Comparison of ENCODE assay signal across 31 mouse cellular contexts in the genomic region with DNA sequence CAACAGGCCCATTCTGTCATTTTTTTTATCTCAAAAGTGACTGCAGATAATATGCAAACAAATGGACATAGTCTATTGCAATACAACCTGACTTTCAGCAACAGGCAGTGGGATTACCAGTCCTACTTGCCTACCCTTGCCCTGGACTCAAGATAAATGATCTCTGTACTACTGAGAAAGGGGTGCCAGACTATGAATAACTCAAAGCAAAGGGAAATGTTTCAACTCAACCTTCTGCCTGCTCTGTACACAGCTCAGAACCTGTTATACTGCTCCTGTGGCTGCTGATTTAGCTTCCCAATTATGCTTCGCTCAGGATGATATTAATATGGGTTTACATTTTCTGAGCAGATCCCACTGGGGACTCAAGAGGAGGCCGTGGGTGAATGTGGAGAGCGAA. TPM values are rescaled to one million over a fixed set of nuclear protein-coding genes. Genes with fewer than 3 reads are reported as not detected.
DNase-seq lines count a peak whose midpoint lies in the region; ATAC-seq and TF ChIP-seq lines count a peak whose summit lies in the region.
"Had no signal": no experiment of that assay in that cellular context is flagged by ENCODE, and none has a peak within 500 bp of the region (broad histone marks: within the 10 kb centered on the region; RNA-seq: fewer than 3 reads in every experiment).

No protein-coding gene starts in this region.

- H3K9me3 ChIP-seq in midbrain, postnatal 0 days (ENCODE audit: low read length), result no peaks in the 10 kb centered on the region
- H3K9me3 ChIP-seq in midbrain, embryonic 16.5 days (replicated peaks; ENCODE audit: control insufficient read depth, low read length, poor library complexity, severe bottlenecking), result no peaks in the 10 kb centered on the region
- no peaks in the 10 kb centered on the region for H3K9me3 ChIP-seq in stomach, embryonic 14.5 days (ENCODE audit: control insufficient read depth, low read depth, low read length)
- H3K9me3 ChIP-seq in stomach, embryonic 15.5 days, result no peaks in the 10 kb centered on the region
- H3K9me3 ChIP-seq in kidney, embryonic 14.5 days (ENCODE audit: control insufficient read depth, low read length), result no peaks in the 10 kb centered on the region
- H3K9me3 ChIP-seq: embryonic facial prominence, embryonic 15.5 days; hindbrain, embryonic 13.5 days had no signal

- no peaks in the 10 kb centered on the region for H3K36me3 ChIP-seq in midbrain, postnatal 0 days (ENCODE audit: insufficient read depth, low read length)
- H3K36me3 ChIP-seq in midbrain, embryonic 16.5 days (ENCODE audit: control insufficient read depth, insufficient read depth, low read length), result no peaks in the 10 kb centered on the region
- H3K36me3 ChIP-seq in stomach, embryonic 14.5 days (ENCODE audit: control insufficient read depth, insufficient read depth, low read length), result no peaks in the 10 kb centered on the region
- no peaks in the 10 kb centered on the region for H3K36me3 ChIP-seq in stomach, embryonic 15.5 days
- no peaks in the 10 kb centered on the region for H3K36me3 ChIP-seq in kidney, embryonic 14.5 days (ENCODE audit: control insufficient read depth, insufficient read depth, low read length)
- H3K36me3 ChIP-seq: embryonic facial prominence, embryonic 15.5 days; hindbrain, embryonic 13.5 days had no signal

- no peaks in the 10 kb centered on the region for H3K27me3 ChIP-seq in midbrain, postnatal 0 days (ENCODE audit: insufficient read depth, low read length)
- H3K27me3 ChIP-seq in midbrain, embryonic 16.5 days (ENCODE audit: control insufficient read depth, insufficient read depth, low read depth, low read length), result no peaks in the 10 kb centered on the region
- H3K27me3 ChIP-seq in stomach, embryonic 14.5 days (ENCODE audit: control insufficient read depth, insufficient read depth, low read length), result no peaks in the 10 kb centered on the region
- no peaks in the 10 kb centered on the region for H3K27me3 ChIP-seq in stomach, embryonic 15.5 days (replicated peaks)
- H3K27me3 ChIP-seq in kidney, embryonic 14.5 days (ENCODE audit: control insufficient read depth, insufficient read depth, low read length), result no peaks in the 10 kb centered on the region
- H3K27me3 ChIP-seq: embryonic facial prominence, embryonic 15.5 days; hindbrain, embryonic 13.5 days had no signal

- H3K4me3 ChIP-seq in midbrain, postnatal 0 days (ENCODE audit: low read depth, low read length), result no peak overlapping the region
- no peak overlapping the region for H3K4me3 ChIP-seq in midbrain, embryonic 16.5 days (ENCODE audit: low read depth, low read length)
- no peak overlapping the region for H3K4me3 ChIP-seq in stomach, embryonic 14.5 days (ENCODE audit: low read depth, low read length)
- H3K4me3 ChIP-seq in stomach, embryonic 15.5 days (replicated peaks), result no peak overlapping the region
- H3K4me3 ChIP-seq in kidney, embryonic 14.5 days (ENCODE audit: low read length), result no peak overlapping the region
- H3K4me3 ChIP-seq: embryonic facial prominence, embryonic 15.5 days; gastrocnemius, adult 2 months; hindbrain, embryonic 13.5 days had no signal

- ATAC-seq in midbrain, postnatal 0 days (ENCODE audit: low FRiP score), result no peak
- no peak for ATAC-seq in midbrain, embryonic 16.5 days
- peak; percentile 46; the same call in 1 of the 2 replicates for ATAC-seq in stomach, embryonic 14.5 days (ENCODE audit: insufficient number of reproducible peaks, insufficient read depth, low FRiP score, low read depth)
- no peak for ATAC-seq in stomach, embryonic 15.5 days (ENCODE audit: insufficient read depth, low FRiP score, low read depth)
- ATAC-seq in kidney, embryonic 14.5 days (ENCODE audit: low FRiP score, low TSS enrichment), result no peak
- ATAC-seq: activated CD4-positive, CD25-positive, alpha-beta regulatory T cell, adult 4 months; CD4-positive, CD25-positive, alpha-beta regulatory T cell, adult 4 months; forebrain, embryonic 14.5 days; forebrain, postnatal 0 days; hindbrain, embryonic 16.5 days had no signal

- no peak overlapping the region for H3K27ac ChIP-seq in midbrain, postnatal 0 days (ENCODE audit: low read depth, low read length)
- no peak overlapping the region for H3K27ac ChIP-seq in midbrain, embryonic 16.5 days (ENCODE audit: low read length)
- H3K27ac ChIP-seq in stomach, embryonic 14.5 days (ENCODE audit: low read length), result peak overlapping the region; percentile 53; the same call in 1 of the 2 replicates
- peak overlapping the region; percentile 71 for H3K27ac ChIP-seq in stomach, embryonic 15.5 days
- H3K27ac ChIP-seq in kidney, embryonic 14.5 days (ENCODE audit: low read depth, low read length), result no peak overlapping the region
- H3K27ac ChIP-seq: embryonic facial prominence, embryonic 15.5 days; gastrocnemius, adult 2 months; hindbrain, embryonic 13.5 days had no signal

- no peak overlapping the region for H3K4me2 ChIP-seq in midbrain, postnatal 0 days (ENCODE audit: low read depth, low read length, poor library complexity, severe bottlenecking)
- H3K4me2 ChIP-seq in midbrain, embryonic 16.5 days (ENCODE audit: low read length), result no peak overlapping the region
- H3K4me2 ChIP-seq in stomach, embryonic 14.5 days (replicated peaks; ENCODE audit: low read depth, low read length), result no peak overlapping the region
- no peak overlapping the region for H3K4me2 ChIP-seq in stomach, embryonic 15.5 days
- no peak overlapping the region for H3K4me2 ChIP-seq in kidney, embryonic 14.5 days (replicated peaks; ENCODE audit: low read depth, low read length)
- H3K4me2 ChIP-seq: embryonic facial prominence, embryonic 15.5 days; heart, embryonic 11.5 days; hindbrain, embryonic 13.5 days had no signal

- no peaks in the 10 kb centered on the region for H3K4me1 ChIP-seq in midbrain, postnatal 0 days (ENCODE audit: insufficient read depth, low read length)
- H3K4me1 ChIP-seq in midbrain, embryonic 16.5 days (ENCODE audit: control insufficient read depth, insufficient read depth, low read length), result no peaks in the 10 kb centered on the region
- no peaks in the 10 kb centered on the region for H3K4me1 ChIP-seq in stomach, embryonic 14.5 days (ENCODE audit: control insufficient read depth, insufficient read depth, low read length)
- no peaks in the 10 kb centered on the region for H3K4me1 ChIP-seq in stomach, embryonic 15.5 days
- no peaks in the 10 kb centered on the region for H3K4me1 ChIP-seq in kidney, embryonic 14.5 days (ENCODE audit: control insufficient read depth, insufficient read depth, low read length)
- H3K4me1 ChIP-seq: embryonic facial prominence, embryonic 15.5 days; hindbrain, embryonic 13.5 days had no signal

- TF ChIP-seq CTCF in midbrain, postnatal 0 days (IDR thresholded peaks at IDR 0.05), result no peak

- WGBS in midbrain, postnatal 0 days, result 65% methylated on average over 3 of the region's 3 CpGs
- 71% methylated on average over 3 of the region's 3 CpGs for WGBS in midbrain, embryonic 16.5 days
- 79% methylated on average over 3 of the region's 3 CpGs for WGBS in stomach, embryonic 14.5 days
- WGBS in stomach, embryonic 15.5 days, result 74% methylated on average over 3 of the region's 3 CpGs
- WGBS in kidney, embryonic 14.5 days, result 83% methylated on average over 3 of the region's 3 CpGs

- no peak overlapping the region for H3K9ac ChIP-seq in midbrain, postnatal 0 days (replicated peaks; ENCODE audit: low read length, poor library complexity, severe bottlenecking)
- no peak overlapping the region for H3K9ac ChIP-seq in midbrain, embryonic 16.5 days (ENCODE audit: low read depth, low read length)
- no peak overlapping the region for H3K9ac ChIP-seq in stomach, embryonic 14.5 days (replicated peaks; ENCODE audit: low read depth, low read length)
- H3K9ac ChIP-seq in stomach, embryonic 15.5 days, result no peak overlapping the region
- no peak overlapping the region for H3K9ac ChIP-seq in kidney, embryonic 14.5 days (ENCODE audit: low read depth, low read length)
- H3K9ac ChIP-seq: embryonic facial prominence, embryonic 15.5 days; forebrain, postnatal 0 days; hindbrain, embryonic 13.5 days had no signal

- peak; percentile 40 for DNase-seq in midbrain, postnatal 0 days (ENCODE audit: low spot score)
- no peak for DNase-seq in spleen, postnatal 14 days (ENCODE audit: low spot score in 2 of 2)
- DNase-seq: adrenal gland, adult 8-10 months; adrenal gland, postnatal 25 days; cerebellum, adult 11-12 months; cerebellum, adult 8-10 months; cerebellum, postnatal 10 days; cerebellum, postnatal 36 days; embryo, embryonic 11 days; forebrain, postnatal 0 days; gastrocnemius, adult 2 months; gastrocnemius, postnatal 14 days; heart, adult 11 months had no signal

RNA-seq across cellular contexts. Expression of gene Ankfn1, which starts 15.3 kb away (rescaled TPM):
- total RNA-seq in midbrain, postnatal 0 days (2014; rRNA removed), result 25.4 and 32.0 TPM in 2 replicates
- polyA plus RNA-seq in midbrain, postnatal 0 days (2015; fragmentation: Nextera tagmentation; extraction: Ambion mirVana), result 6.1 and 7.5 TPM in 2 replicates
- 8.1 and 10.8 TPM in 2 replicates for polyA plus RNA-seq in midbrain, embryonic 16.5 days (2015; fragmentation: Nextera tagmentation; extraction: Ambion mirVana)
- polyA plus RNA-seq in stomach, embryonic 14.5 days (2014; fragmentation: Nextera tagmentation; extraction: Ambion mirVana), result 0.39 TPM in 2 replicates
- 0.14 and 0.31 TPM in 2 replicates for polyA plus RNA-seq in stomach, embryonic 15.5 days (2015; fragmentation: Nextera tagmentation; extraction: Ambion mirVana)
- not detected in 2 replicates for polyA plus RNA-seq in kidney, embryonic 14.5 days (2014; fragmentation: Nextera tagmentation; extraction: Ambion mirVana)
- total RNA-seq: heart, adult 8-10 months; heart, postnatal 25 days; hematopoietic stem cell, adult 5-6 weeks; MEL had no signal
- polyA plus RNA-seq: activated CD4-positive, CD25-positive, alpha-beta regulatory T cell, adult 4 months; C2C12; CD4-positive, CD25-positive, alpha-beta regulatory T cell, adult 4 months; heart, embryonic 14.5 days; heart, postnatal 0 days had no signal

Comparison
In these comparisons a context has a peak if more than half of its experiments do, and no peak if none do; other contexts are left out.
1. H3K27ac ChIP-seq: peak in stomach, embryonic 14.5 days (single experiment) and stomach, embryonic 15.5 days (single experiment); none in midbrain, postnatal 0 days (single experiment), midbrain, embryonic 16.5 days (single experiment) and kidney, embryonic 14.5 days (single experiment).